8 mouse cellular contexts compared by ENCODE assay signal in the genomic region with DNA sequence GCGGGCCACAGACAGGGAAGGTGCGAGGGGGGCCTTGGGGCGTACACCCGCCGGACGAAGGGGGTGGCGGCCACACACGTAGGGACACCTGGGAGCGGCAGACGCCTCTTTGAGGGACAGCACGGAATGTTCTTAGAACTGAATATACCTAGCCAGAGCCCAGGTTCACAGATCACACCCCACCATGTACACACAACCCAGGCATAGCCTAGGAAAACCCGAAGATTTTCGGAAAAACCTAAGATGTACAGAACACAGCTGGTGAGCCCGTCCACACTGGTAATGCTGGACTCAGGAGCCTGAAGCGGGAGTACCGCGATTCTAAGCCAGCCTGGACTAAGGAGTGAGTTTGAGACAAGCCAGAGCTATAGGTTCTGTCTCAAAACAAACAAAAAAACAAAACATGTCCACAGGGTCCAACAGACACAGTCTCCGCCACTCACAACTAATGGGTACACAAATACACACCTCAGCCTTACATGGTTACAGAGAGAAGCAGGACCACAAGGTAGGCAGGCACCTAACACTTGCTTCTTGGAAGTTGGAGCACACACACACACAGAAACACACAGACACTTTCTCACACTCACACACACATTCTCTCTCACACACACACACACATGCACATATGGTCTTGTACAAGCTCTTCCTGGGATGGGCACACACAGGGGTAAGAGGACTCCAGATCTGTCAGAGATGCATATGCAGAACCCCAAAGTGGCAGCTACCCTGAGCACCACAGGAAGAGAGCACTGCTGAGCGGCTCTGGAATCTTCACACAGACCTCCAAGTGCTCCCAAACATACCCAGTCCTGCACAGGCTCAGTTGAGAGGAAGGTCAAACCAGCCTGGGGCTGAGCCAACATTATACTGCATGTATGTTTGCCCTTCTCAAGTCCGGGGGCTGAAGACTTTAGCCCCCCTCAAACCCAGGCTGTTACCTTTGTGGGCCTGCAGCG. TPM values are rescaled to one million over a fixed set of nuclear protein-coding genes. Genes with fewer than 3 reads are reported as not detected.
A peak's percentile ranks its signal among the peaks of the same experiment; 100 is the strongest.
DNase-seq lines count a peak whose midpoint lies in the region; ATAC-seq and TF ChIP-seq lines count a peak whose summit lies in the region.

No protein-coding gene starts in this region.

- H3K9ac ChIP-seq in hindbrain, embryonic 15.5 days: peak overlapping the region; percentile 86
- H3K9ac ChIP-seq in midbrain, embryonic 16.5 days (ENCODE audit: low read depth, low read length): peak overlapping the region; percentile 99

- no peak for TF ChIP-seq POLR2A in cortical plate, adult 2 months (IDR thresholded peaks at IDR 0.05; ENCODE audit: extremely low read depth, insufficient read depth, low read length)

- 0 out of 2 replicates have a peak, but pooled peaks cover 3% of the 10 kb centered on the region for H3K27me3 ChIP-seq in hindbrain, embryonic 15.5 days
- H3K27me3 ChIP-seq in midbrain, embryonic 16.5 days (ENCODE audit: control insufficient read depth, insufficient read depth, low read depth, low read length): 0 out of 2 replicates have a peak, but pooled peaks cover 3% of the 10 kb centered on the region

- intact Hi-C loops in gastrocnemius, postnatal 14 days (cut with DNase I; ENCODE audit: low total_unique reads): loop anchor here (5.0 to 10.0 kb wide), 3 partner anchors 38 to 170 kb away; no protein-coding TSS in a partner anchor

- peaks cover 2% of the 10 kb centered on the region for H3K4me1 ChIP-seq in cortical plate, adult 2 months (ENCODE audit: control insufficient read depth, insufficient read depth, low read length)
- peaks cover 54% of the 10 kb centered on the region for H3K4me1 ChIP-seq in hindbrain, embryonic 15.5 days (replicated peaks)
- peaks cover 45% of the 10 kb centered on the region for H3K4me1 ChIP-seq in midbrain, embryonic 16.5 days (ENCODE audit: control insufficient read depth, insufficient read depth, low read length)

- ATAC-seq in hindbrain, embryonic 15.5 days (ENCODE audit: low FRiP score, low read depth): peak; percentile 27; the same call in 1 of the 2 replicates
- ATAC-seq in midbrain, embryonic 16.5 days: peak; percentile 24; the same call in 1 of the 2 replicates

- no peaks in the 10 kb centered on the region for H3K36me3 ChIP-seq in hindbrain, embryonic 15.5 days
- H3K36me3 ChIP-seq in midbrain, embryonic 16.5 days (ENCODE audit: control insufficient read depth, insufficient read depth, low read length): no peaks in the 10 kb centered on the region

- H3K27ac ChIP-seq in layer of hippocampus, adult 2 months: peak overlapping the region; percentile 86
- no peak overlapping the region for H3K27ac ChIP-seq in cortical plate, adult 2 months (ENCODE audit: insufficient read depth, low read length)
- H3K27ac ChIP-seq in hindbrain, embryonic 15.5 days (replicated peaks): peak overlapping the region; percentile 89
- H3K27ac ChIP-seq in midbrain, embryonic 16.5 days (ENCODE audit: low read length): peak overlapping the region; percentile 97

- no peak for TF ChIP-seq CTCF in layer of hippocampus, adult 2 months (conservative IDR thresholded peaks at IDR 0.05)
- TF ChIP-seq CTCF in cortical plate, adult 2 months (IDR thresholded peaks at IDR 0.05; ENCODE audit: extremely low read depth, insufficient read depth, low read length): no peak

- H3K4me2 ChIP-seq in hindbrain, embryonic 15.5 days: peak overlapping the region; percentile 78
- H3K4me2 ChIP-seq in midbrain, embryonic 16.5 days (ENCODE audit: low read length): peak overlapping the region; percentile 83

- H3K9me3 ChIP-seq in hindbrain, embryonic 15.5 days: no peaks in the 10 kb centered on the region
- no peaks in the 10 kb centered on the region for H3K9me3 ChIP-seq in midbrain, embryonic 16.5 days (replicated peaks; ENCODE audit: control insufficient read depth, low read length, poor library complexity, severe bottlenecking)

- peak overlapping the region; percentile 67 for H3K4me3 ChIP-seq in layer of hippocampus, adult 2 months
- H3K4me3 ChIP-seq in cortical plate, adult 2 months (ENCODE audit: insufficient read depth, low read length): peak overlapping the region; percentile 60
- peak overlapping the region; percentile 71 for H3K4me3 ChIP-seq in hindbrain, embryonic 15.5 days
- peak overlapping the region; percentile 77 for H3K4me3 ChIP-seq in midbrain, embryonic 16.5 days (ENCODE audit: low read depth, low read length)

- WGBS in hindbrain, embryonic 15.5 days: 15% methylated on average over 21 of the region's 21 CpGs
- WGBS in midbrain, embryonic 16.5 days: 19% methylated on average over 21 of the region's 21 CpGs

- DNase-seq in layer of hippocampus, adult 2 months (ENCODE audit: low spot score in 2 of 2): peak in 1 of 2 experiments; percentile 29
- DNase-seq in layer of hippocampus, adult 8-10 months (ENCODE audit: low spot score in 2 of 2): no peak
- no peak for DNase-seq in right cerebral cortex, postnatal 25 days
- DNase-seq in adrenal gland, postnatal 4 days (ENCODE audit: low spot score in 2 of 2): no peak
- no peak for DNase-seq in gastrocnemius, postnatal 14 days

RNA-seq across cellular contexts. Expression of a gene that starts 0.7 kb away (rescaled TPM):
- 1 to 10 TPM; 2.6 to 5.0 TPM for total RNA-seq in layer of hippocampus, adult 2 months (2021)
- total RNA-seq in layer of hippocampus, adult 8-10 months (2022): 1 to 10 TPM; 1.0 to 3.7 (median 2.8) TPM
- polyA plus RNA-seq in cortical plate, adult 2 months (2012; rRNA removed): 1.8 and 3.6 TPM in 2 replicates
- polyA plus RNA-seq in hindbrain, embryonic 15.5 days (2015; fragmentation: Nextera tagmentation; extraction: Ambion mirVana): 8.0 and 8.7 TPM in 2 replicates
- 6.6 and 7.1 TPM in 2 replicates for polyA plus RNA-seq in midbrain, embryonic 16.5 days (2015; fragmentation: Nextera tagmentation; extraction: Ambion mirVana)
- 1 to 10 TPM; 3.1 to 4.3 TPM for total RNA-seq in adrenal gland, postnatal 4 days (2021)
- total RNA-seq in gastrocnemius, postnatal 14 days (2021): under 1 TPM in 1 of 2 experiments, not detected in 1; 0.43 TPM

RNA-seq across cellular contexts. Expression of a gene that starts 36.5 kb away (rescaled TPM):
- total RNA-seq in layer of hippocampus, adult 2 months (2021): 1 to 10 TPM; 2.1 to 2.9 TPM
- total RNA-seq in layer of hippocampus, adult 8-10 months (2022): 1 to 10 TPM; 2.1 to 3.5 (median 2.6) TPM
- polyA plus RNA-seq in cortical plate, adult 2 months (2012; rRNA removed): 2.7 and 3.0 TPM in 2 replicates
- polyA plus RNA-seq in hindbrain, embryonic 15.5 days (2015; fragmentation: Nextera tagmentation; extraction: Ambion mirVana): 2.3 and 2.8 TPM in 2 replicates
- polyA plus RNA-seq in midbrain, embryonic 16.5 days (2015; fragmentation: Nextera tagmentation; extraction: Ambion mirVana): 2.1 and 2.5 TPM in 2 replicates
- total RNA-seq in adrenal gland, postnatal 4 days (2021): 1 to 10 TPM; 1.2 TPM
- total RNA-seq in gastrocnemius, postnatal 14 days (2021): under 1 TPM; 0.27 to 0.62 TPM

RNA-seq across cellular contexts. Expression of a gene that starts 36.6 kb away (rescaled TPM):
- total RNA-seq in layer of hippocampus, adult 2 months (2021): 10 to 100 TPM; 53.2 to 57.8 TPM
- total RNA-seq in layer of hippocampus, adult 8-10 months (2022): 10 to 100 TPM; 54.1 to 61.7 (median 57.8) TPM
- polyA plus RNA-seq in cortical plate, adult 2 months (2012; rRNA removed): 38.0 and 42.3 TPM in 2 replicates
- 41.5 and 47.1 TPM in 2 replicates for polyA plus RNA-seq in hindbrain, embryonic 15.5 days (2015; fragmentation: Nextera tagmentation; extraction: Ambion mirVana)
- 55.7 and 64.8 TPM in 2 replicates for polyA plus RNA-seq in midbrain, embryonic 16.5 days (2015; fragmentation: Nextera tagmentation; extraction: Ambion mirVana)
- 10 to 100 TPM; 30.6 to 31.7 TPM for total RNA-seq in adrenal gland, postnatal 4 days (2021)
- 10 to 100 TPM; 12.1 to 12.6 TPM for total RNA-seq in gastrocnemius, postnatal 14 days (2021)

RNA-seq across cellular contexts. Expression of a gene that starts 52.5 kb away (rescaled TPM):
- 10 to 100 TPM; 18.0 to 19.3 TPM for total RNA-seq in layer of hippocampus, adult 2 months (2021)
- total RNA-seq in layer of hippocampus, adult 8-10 months (2022): 10 to 100 TPM; 15.1 to 17.6 (median 16.6) TPM
- 12.2 and 13.6 TPM in 2 replicates for polyA plus RNA-seq in cortical plate, adult 2 months (2012; rRNA removed)
- polyA plus RNA-seq in hindbrain, embryonic 15.5 days (2015; fragmentation: Nextera tagmentation; extraction: Ambion mirVana): 23.3 and 24.9 TPM in 2 replicates
- 22.4 and 26.4 TPM in 2 replicates for polyA plus RNA-seq in midbrain, embryonic 16.5 days (2015; fragmentation: Nextera tagmentation; extraction: Ambion mirVana)
- 10 to 100 TPM; 35.8 to 37.6 TPM for total RNA-seq in adrenal gland, postnatal 4 days (2021)
- 1 to 10 TPM; 5.8 to 6.8 TPM for total RNA-seq in gastrocnemius, postnatal 14 days (2021)

RNA-seq across cellular contexts. Expression of a gene that starts 58.6 kb away (rescaled TPM):
- total RNA-seq in layer of hippocampus, adult 2 months (2021): not detected
- total RNA-seq in layer of hippocampus, adult 8-10 months (2022): not detected
- polyA plus RNA-seq in cortical plate, adult 2 months (2012; rRNA removed): not detected in 2 replicates
- 0.35 and 0.44 TPM in 2 replicates for polyA plus RNA-seq in hindbrain, embryonic 15.5 days (2015; fragmentation: Nextera tagmentation; extraction: Ambion mirVana)
- polyA plus RNA-seq in midbrain, embryonic 16.5 days (2015; fragmentation: Nextera tagmentation; extraction: Ambion mirVana): 0.53 and 0.70 TPM in 2 replicates
- total RNA-seq in adrenal gland, postnatal 4 days (2021): under 1 TPM; 0.98 to 0.99 TPM
- under 1 TPM in 1 of 2 experiments, not detected in 1; 0.10 TPM for total RNA-seq in gastrocnemius, postnatal 14 days (2021)
